Mouse (Mus musculus) liver, embryonic 14.5 days (tissue): ENCODE results near the gene P2rx7. TPM values are rescaled to one million over a fixed set of nuclear protein-coding genes. Genes with fewer than 3 reads are reported as not detected.

ENCODE experiments used
- ATAC-seq: fragments of 200-750 bp; cut with Nextera tagmentation; 2 replicates; pipeline ENCODE4 v1.8.0; 2017; ENCODE audit warnings: moderate number of reproducible peaks, mild to moderate bottlenecking, moderate library complexity; ENCODE audit not compliant: insufficient read depth
- DNase-seq, 3 experiments: peaks; one replicate each; pipeline ENCODE4 v3.0.0-alpha.2; 2012 to 2013; ENCODE audit warnings: low read depth in 3 of 3, low spot score in 3 of 3
- H3K27ac ChIP-seq: fragments of 300-500 bp; sonication (generic); 2 replicates; pipeline ENCODE4 v1.5.1; 2014; ENCODE audit warnings: moderate library complexity, mild to moderate bottlenecking, control low read depth, inconsistent platforms
- H3K27me3 ChIP-seq: fragments of 300-500 bp; sonication (generic); 2 replicates; pipeline ENCODE4 v1.6.1; 2014; ENCODE audit warnings: mild to moderate bottlenecking, low read length, moderate library complexity; ENCODE audit not compliant: control insufficient read depth, insufficient read depth
- H3K36me3 ChIP-seq: fragments of 300-500 bp; sonication (generic); replicated peaks from 2 replicates; pipeline ENCODE4 v1.6.1; 2014; ENCODE audit warnings: low read depth; ENCODE audit not compliant: control insufficient read depth, insufficient read depth
- H3K4me1 ChIP-seq, 2 experiments: fragments of 200-500 bp in 1 of 2; fragments of 300-500 bp in 1 of 2; sonication (generic) in 1 of 2; replicated peaks; 2 replicates each; pipeline ENCODE4 v1.6.1; 2012 to 2014; ENCODE audit warnings: antibody characterized with exemption in 1 of 2, inconsistent platforms in 1 of 2, low read length in 1 of 2; ENCODE audit not compliant: control insufficient read depth in 2 of 2, insufficient read depth in 2 of 2
- H3K4me2 ChIP-seq: fragments of 300-500 bp; sonication (generic); 2 replicates; pipeline ENCODE4 v1.6.1; 2014; ENCODE audit warnings: low read depth, mild to moderate bottlenecking, control low read depth, moderate library complexity
- H3K4me3 ChIP-seq, 2 experiments: fragments of 200-500 bp in 1 of 2; fragments of 300-500 bp in 1 of 2; sonication (generic) in 1 of 2; 2 replicates each; pipeline ENCODE4 v1.5.1; 2012 to 2014; ENCODE audit warnings: low read depth in 2 of 2, low read length in 2 of 2, mild to moderate bottlenecking in 2 of 2, control low read depth in 1 of 2, inconsistent platforms in 1 of 2, moderate library complexity in 1 of 2; ENCODE audit not compliant: insufficient read depth in 1 of 2
- H3K9ac ChIP-seq: fragments of 300-500 bp; sonication (generic); replicated peaks from 2 replicates; pipeline ENCODE4 v1.6.1; 2014; ENCODE audit warnings: mild to moderate bottlenecking, control low read depth, moderate library complexity
- H3K9me3 ChIP-seq: fragments of 300-500 bp; sonication (generic); 2 replicates; pipeline ENCODE4 v1.6.1; 2016; ENCODE audit warnings: low read length, mixed read lengths; ENCODE audit not compliant: control insufficient read depth
- CTCF ChIP-seq: IDR thresholded peaks from 2 replicates; pipeline ENCODE4 v1.5.1; 2016; ENCODE audit warnings: antibody characterized with exemption, low read depth, control low read depth
- EP300 ChIP-seq: IDR thresholded peaks from 2 replicates; pipeline ENCODE4 v1.6.1; 2016; ENCODE audit warnings: antibody characterized with exemption, low read depth
- WGBS: fragments of 180-500 bp; shearing (Covaris S2); extraction: QIAGEN DNeasy Blood & Tissue Kit; methylation state at CpG from one replicate; pipeline ENCODE4 v1.1.7; 2014; ENCODE audit not compliant: insufficient replicate concordance; 5-methylcytosine and 5-hydroxymethylcytosine counted together
- polyA plus RNA-seq, 2 experiments: library from polyadenylated mRNA; depleted of rRNA in 1 of 2; stranded (reverse) in 1 of 2; unstranded in 1 of 2; fragments of >200 nt; fragmentation: Nextera tagmentation in 1 of 2; extraction: Ambion mirVana in 1 of 2; gene quantifications; 2 replicates each; pipeline versions ENCODE4 v1.2.1 to v1.2.3; 2012 to 2014

P2rx7 gene
- polyA plus RNA-seq, 2 experiments, result 0.99 to 1.7 TPM

DNA sequence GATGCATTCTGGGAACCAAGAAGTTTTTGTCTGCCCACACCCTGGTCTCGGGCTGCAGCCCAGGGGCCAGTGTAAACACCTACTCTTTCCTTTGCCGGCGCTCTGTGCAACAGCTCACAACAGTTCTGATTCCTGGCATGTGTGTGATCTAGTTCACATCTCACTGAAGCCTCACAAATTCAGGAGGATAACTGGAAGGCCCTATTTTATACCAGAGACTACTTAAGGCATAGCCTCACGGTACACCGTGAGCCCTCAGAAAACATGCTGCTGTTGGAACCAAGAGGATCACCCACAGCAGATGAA, 10.5 kb downstream of the P2rx7 start:
- 64% methylated on average over 5 of the region's 5 CpGs for WGBS
- H3K27ac ChIP-seq, result no peak overlapping the region
- no peak for ATAC-seq

DNA sequence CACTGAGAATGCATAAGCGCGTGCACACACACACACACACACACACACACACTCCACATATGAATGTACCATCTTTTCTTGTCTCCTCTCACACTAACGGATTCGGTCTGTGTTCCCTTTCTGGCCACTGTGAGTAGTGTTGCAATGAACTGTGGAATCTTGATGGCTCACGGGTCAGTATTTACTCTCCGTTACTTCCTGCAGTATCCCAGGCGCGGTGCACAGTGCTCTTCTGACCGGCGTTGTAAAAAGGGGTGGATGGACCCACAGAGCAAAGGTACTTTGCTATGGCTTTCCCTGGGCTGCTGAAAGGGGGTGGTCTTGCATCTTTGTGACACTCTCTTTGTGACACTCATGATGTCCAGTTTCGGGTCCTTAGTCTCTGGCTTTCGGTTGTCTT, 13.1 kb downstream of the P2rx7 start:
- WGBS, result 69% methylated on average over 12 of the region's 12 CpGs
- ATAC-seq, result no peak
- Histone ChIP-seq H3K9ac (no peak overlapping the region), H3K4me3 (no peak overlapping the region), H3K9me3 (no peaks in the 10 kb centered on the region), H3K27me3 (no peaks in the 10 kb centered on the region), H3K4me2 (no peak overlapping the region), H3K36me3 (no peaks in the 10 kb centered on the region), H3K27ac (no peak overlapping the region), H3K4me1 (peaks cover 13 to 22% of the 10 kb centered on the region in 2 experiments)
- TF ChIP-seq EP300 (no peak), CTCF (no peak)
- no peak for DNase-seq

More for the DNA sequence above, 10.5 kb downstream of the P2rx7 start:
- H3K4me1 ChIP-seq, result peaks cover 13 to 30% of the 10 kb centered on the region in 2 experiments
- H3K9me3 ChIP-seq, result no peaks in the 10 kb centered on the region
- no peak overlapping the region for H3K9ac ChIP-seq
- DNase-seq, result no peak
- no peak for TF ChIP-seq CTCF
- no peak for TF ChIP-seq EP300
- H3K36me3 ChIP-seq, result no peaks in the 10 kb centered on the region
- no peak overlapping the region for H3K4me3 ChIP-seq
- no peak overlapping the region for H3K4me2 ChIP-seq
- no peaks in the 10 kb centered on the region for H3K27me3 ChIP-seq

DNA sequence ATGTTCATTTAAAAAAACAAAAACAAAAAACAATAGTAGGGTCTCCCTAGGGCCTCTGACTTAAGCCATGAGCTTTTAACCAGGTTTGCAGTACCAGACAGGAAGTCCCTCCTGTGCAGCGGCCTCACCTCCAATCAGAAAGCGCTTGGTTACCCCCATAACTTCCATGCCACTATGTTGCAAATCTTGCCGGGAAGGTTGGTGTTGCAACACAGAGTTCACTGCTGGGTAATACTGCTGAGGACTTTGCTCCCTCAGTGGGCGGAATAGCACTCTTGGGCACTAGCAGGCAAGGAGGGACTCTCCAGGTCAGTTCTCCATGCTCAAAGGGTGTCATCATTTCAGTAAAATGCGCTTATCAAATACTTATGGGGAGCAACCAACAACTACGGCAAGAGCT, 18.8 kb downstream of the P2rx7 start:
- DNase-seq, result peak in 1 of 3 experiments; percentile 26
- Histone ChIP-seq H3K36me3 (no peaks in the 10 kb centered on the region), H3K27me3 (no peaks in the 10 kb centered on the region), H3K9ac (no peak overlapping the region), H3K4me1 (0 out of 4 replicates have a peak, but pooled peaks cover 0 to 2% of the 10 kb centered on the region in 2 experiments), H3K27ac (no peak overlapping the region), H3K4me2 (no peak overlapping the region), H3K4me3 (no peak overlapping the region), H3K9me3 (no peaks in the 10 kb centered on the region)
- TF ChIP-seq EP300 (no peak), CTCF (no peak)
- ATAC-seq, result 0 out of 2 replicates have a peak, but pooled peaks have one; percentile 35
- 78% methylated on average over 6 of the region's 6 CpGs for WGBS

DNA sequence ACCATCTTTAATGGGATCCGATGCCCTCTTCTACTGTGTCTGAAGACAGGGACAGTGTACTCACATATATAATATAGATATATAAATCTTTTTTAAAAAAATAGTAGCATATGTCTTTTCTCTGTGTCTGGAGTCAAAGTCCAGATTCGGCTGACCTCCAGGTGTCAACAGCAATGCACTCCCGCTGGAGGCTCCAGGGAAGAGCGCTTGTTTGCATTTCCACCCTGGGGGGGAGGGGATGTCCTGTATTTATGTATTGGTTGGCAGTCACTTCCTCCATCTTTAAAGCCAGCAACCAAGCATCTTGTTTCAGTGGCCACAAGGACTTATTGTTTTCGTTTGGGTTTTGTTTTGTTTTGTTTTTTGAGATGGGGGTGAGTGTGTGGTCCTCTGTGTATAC, 21.3 kb downstream of the P2rx7 start:
- Histone ChIP-seq H3K9me3 (no peaks in the 10 kb centered on the region), H3K4me2 (no peak overlapping the region), H3K36me3 (no peaks in the 10 kb centered on the region), H3K4me1 (0 out of 4 replicates have a peak, but pooled peaks cover 0 to 2% of the 10 kb centered on the region in 2 experiments), H3K9ac (no peak overlapping the region), H3K27ac (no peak overlapping the region), H3K27me3 (no peaks in the 10 kb centered on the region), H3K4me3 (no peak overlapping the region)
- no peak for TF ChIP-seq EP300
- TF ChIP-seq CTCF, result no peak
- DNase-seq (no peak), ATAC-seq (no peak)
- 45% methylated on average over 5 of the region's 5 CpGs for WGBS

DNA sequence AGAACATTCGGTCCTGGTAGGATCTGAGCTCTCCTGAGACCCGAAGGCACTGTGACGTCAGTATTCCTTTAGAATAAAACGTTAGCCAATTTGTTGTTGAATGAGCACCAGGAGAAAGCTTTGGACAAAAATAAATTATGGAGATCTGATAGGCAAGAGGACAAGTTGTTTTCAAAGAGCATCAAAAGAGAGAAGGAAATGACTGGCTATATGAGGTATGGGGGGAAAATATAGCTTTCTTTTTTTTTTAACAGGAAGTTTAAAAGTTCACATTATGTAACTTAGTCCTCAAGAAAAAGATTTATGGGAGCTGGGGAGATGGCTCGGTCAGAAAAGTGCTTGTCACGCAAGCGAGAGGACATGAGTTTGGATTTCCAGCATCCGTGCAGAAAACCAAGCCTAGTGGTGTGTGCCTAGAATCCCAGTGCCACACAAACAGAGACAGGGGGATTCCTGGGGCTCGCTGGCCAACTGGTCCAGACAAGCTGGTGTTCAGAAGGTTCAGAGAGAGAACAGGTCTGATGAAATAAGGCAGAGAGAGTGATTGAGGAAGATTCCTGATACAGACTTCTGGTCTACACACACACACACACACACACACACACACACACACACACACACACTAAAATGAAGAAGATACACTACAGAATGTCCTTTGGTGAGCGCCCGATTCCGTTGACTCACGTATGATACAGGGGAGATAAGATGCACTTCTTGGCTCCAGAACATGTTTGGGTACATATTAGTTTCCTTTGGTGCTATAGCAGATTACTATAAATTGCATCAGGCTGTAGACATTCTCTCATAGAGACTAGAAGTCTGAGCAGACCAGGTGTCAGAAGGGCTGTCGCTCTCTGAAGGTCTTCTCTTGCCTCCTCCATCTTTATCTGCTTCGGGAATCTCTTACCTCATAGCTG, 25.5 kb downstream of the P2rx7 start:
- H3K9ac ChIP-seq, result no peak overlapping the region
- ATAC-seq (no peak), DNase-seq (no peak)
- no peaks in the 10 kb centered on the region for H3K27me3 ChIP-seq
- no peak overlapping the region for H3K4me3 ChIP-seq
- TF ChIP-seq EP300, result no peak
- TF ChIP-seq CTCF, result no peak
- 0 out of 4 replicates have a peak, but pooled peaks cover 0 to 2% of the 10 kb centered on the region in 2 experiments for H3K4me1 ChIP-seq
- H3K9me3 ChIP-seq, result no peaks in the 10 kb centered on the region
- no peak overlapping the region for H3K4me2 ChIP-seq
- H3K36me3 ChIP-seq, result no peaks in the 10 kb centered on the region
- no peak overlapping the region for H3K27ac ChIP-seq
- 39% methylated on average over 15 of the region's 15 CpGs for WGBS
